Mouse (Mus musculus) adipocyte (in vitro differentiated cells): ENCODE data around the gene Sumo1.
"Not testable (repeated sequence)": the region's sequence is repeated elsewhere in the genome, so short reads cannot be mapped to it uniquely, and the experiment has no call there.

ENCODE experiments used
- DNase-seq: peaks from one replicate; pipeline ENCODE4 v3.0.0-alpha.2; 2016; ENCODE audit warnings: low spot score

Sumo1 gene

GRCm38 (mm10) chr1:59636349-59636748 is 34.3 kb downstream of the Sumo1 start:
- DNase-seq: no peak

- DNase-seq: no peak
These were observed 37.6 kb downstream of the Sumo1 start for GRCm38 (mm10) chr1:59633056-59633455.

- DNase-seq: no peak
These were observed 38.5 kb downstream of the Sumo1 start for GRCm38 (mm10) chr1:59631986-59632659.

- not testable (repeated sequence) for DNase-seq
These were observed 40.3 kb downstream of the Sumo1 start for GRCm38 (mm10) chr1:59630356-59630755.

- no peak for DNase-seq
These were observed 41.4 kb downstream of the Sumo1 start for GRCm38 (mm10) chr1:59629194-59629593.

GRCm38 (mm10) chr1:59625410-59625809 is 45.2 kb downstream of the Sumo1 start:
- DNase-seq: peak; percentile 14

GRCm38 (mm10) chr1:59623325-59624017 is 47.2 kb downstream of the Sumo1 start:
- DNase-seq: peak; percentile 90

GRCm38 (mm10) chr1:59619201-59619600 is 51.4 kb downstream of the Sumo1 start:
- DNase-seq: no peak

GRCm38 (mm10) chr1:59615021-59615420 is 55.6 kb downstream of the Sumo1 start:
- no peak for DNase-seq

GRCm38 (mm10) chr1:59613795-59614194 is 56.8 kb downstream of the Sumo1 start:
- no peak for DNase-seq

GRCm38 (mm10) chr1:59610929-59611328 is 59.7 kb downstream of the Sumo1 start:
- DNase-seq: no peak

GRCm38 (mm10) chr1:59609896-59610295 is 60.7 kb downstream of the Sumo1 start:
- DNase-seq: peak; percentile 8

GRCm38 (mm10) chr1:59609458-59609857 is 61.2 kb downstream of the Sumo1 start:
- no peak for DNase-seq

- DNase-seq: no peak
These were observed 61.7 kb downstream of the Sumo1 start for GRCm38 (mm10) chr1:59608920-59609319.

GRCm38 (mm10) chr1:59608125-59608762 is 62.4 kb downstream of the Sumo1 start:
- DNase-seq: peak; percentile 35

GRCm38 (mm10) chr1:59607071-59607470 is 63.6 kb downstream of the Sumo1 start:
- DNase-seq: no peak

GRCm38 (mm10) chr1:59606479-59606878 is 64.2 kb downstream of the Sumo1 start:
- no peak for DNase-seq

GRCm38 (mm10) chr1:59603893-59604292 is 66.7 kb downstream of the Sumo1 start:
- DNase-seq: no peak

GRCm38 (mm10) chr1:59603417-59603712 is 67.3 kb downstream of the Sumo1 start:
- DNase-seq: no peak

- no peak for DNase-seq
These were observed 67.9 kb downstream of the Sumo1 start for GRCm38 (mm10) chr1:59602531-59603416.

GRCm38 (mm10) chr1:59595609-59596008 is 75.0 kb downstream of the Sumo1 start:
- DNase-seq: no peak

- no peak for DNase-seq
These were observed 75.9 kb downstream of the Sumo1 start for GRCm38 (mm10) chr1:59594586-59595266.
